Comparison of ENCODE assay signal across 8 mouse cellular contexts in the genomic region with DNA sequence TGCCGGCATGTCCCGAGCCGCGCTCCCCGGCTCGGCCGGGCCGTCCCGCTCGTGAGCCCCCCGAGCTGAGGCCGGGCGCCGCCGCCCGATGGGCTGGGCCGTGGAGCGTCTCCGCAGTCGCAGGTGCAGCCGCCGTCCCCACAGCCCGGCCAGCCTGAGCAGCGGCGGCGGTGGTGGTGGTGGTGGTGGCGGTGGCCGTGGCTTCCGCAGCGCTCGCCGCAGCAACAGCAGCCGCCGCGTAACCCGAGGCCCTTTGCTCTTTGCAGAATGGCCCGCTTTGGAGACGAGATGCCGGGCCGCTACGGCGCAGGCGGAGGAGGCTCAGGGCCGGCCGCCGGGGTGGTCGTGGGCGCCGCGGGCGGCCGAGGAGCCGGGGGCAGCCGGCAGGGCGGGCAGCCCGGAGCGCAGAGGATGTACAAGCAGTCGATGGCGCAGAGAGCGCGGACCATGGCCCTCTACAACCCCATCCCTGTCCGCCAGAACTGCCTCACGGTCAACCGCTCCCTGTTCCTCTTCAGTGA. TPM values are rescaled to one million over a fixed set of nuclear protein-coding genes. Genes with fewer than 3 reads are reported as not detected.
DNase-seq lines count a peak whose midpoint lies in the region; ATAC-seq lines count a peak whose summit lies in the region.

No protein-coding gene starts in this region.

- peak overlapping the region; percentile 99 for H3K4me2 ChIP-seq in heart, embryonic 15.5 days
- peak overlapping the region; percentile 94 for H3K4me2 ChIP-seq in limb, embryonic 13.5 days (replicated peaks)
- peak overlapping the region; percentile 68 for H3K4me2 ChIP-seq in neural tube, embryonic 12.5 days (replicated peaks)

- H3K9me3 ChIP-seq in heart, embryonic 15.5 days (replicated peaks): peaks cover 4% of the 10 kb centered on the region; the same call in 1 of the 2 replicates
- H3K9me3 ChIP-seq in limb, embryonic 13.5 days: peaks cover 7% of the 10 kb centered on the region; the same call in 1 of the 2 replicates
- H3K9me3 ChIP-seq in neural tube, embryonic 12.5 days: no peaks in the 10 kb centered on the region

- under 1% methylated on average over 45 of the region's 64 CpGs for WGBS in heart, embryonic 15.5 days
- WGBS in limb, embryonic 13.5 days: under 1% methylated on average over 62 of the region's 64 CpGs
- WGBS in neural tube, embryonic 12.5 days: under 1% methylated on average over 53 of the region's 64 CpGs

- no peaks in the 10 kb centered on the region for H3K36me3 ChIP-seq in heart, embryonic 15.5 days
- H3K36me3 ChIP-seq in limb, embryonic 13.5 days: no peaks in the 10 kb centered on the region
- no peaks in the 10 kb centered on the region for H3K36me3 ChIP-seq in neural tube, embryonic 12.5 days

- peak; percentile 47 to 72 for DNase-seq in cerebellum, adult 18-20 months
- DNase-seq in cerebellum, adult 11-12 months: no peak
- DNase-seq in thymus, postnatal 4 days: peak; percentile 18
- DNase-seq in thymus, postnatal 0 days (ENCODE audit: low spot score): no peak
- DNase-seq in spleen, adult 12 weeks (ENCODE audit: low spot score): no peak

- ATAC-seq in heart, embryonic 15.5 days (replicated peaks; ENCODE audit: insufficient number of reproducible peaks, insufficient read depth, low FRiP score, low read depth): peak; percentile 41
- ATAC-seq in limb, embryonic 13.5 days (ENCODE audit: low FRiP score, low read depth): no peak
- ATAC-seq in neural tube, embryonic 12.5 days (ENCODE audit: low FRiP score, low read depth): peak; percentile 67

- peak overlapping the region; percentile 52 for H3K9ac ChIP-seq in heart, embryonic 15.5 days
- peak overlapping the region; percentile 58 for H3K9ac ChIP-seq in limb, embryonic 13.5 days
- H3K9ac ChIP-seq in neural tube, embryonic 12.5 days: peak overlapping the region; percentile 85

- H3K4me1 ChIP-seq in heart, embryonic 15.5 days (replicated peaks): peaks cover 9% of the 10 kb centered on the region
- peaks cover 9% of the 10 kb centered on the region for H3K4me1 ChIP-seq in limb, embryonic 13.5 days
- H3K4me1 ChIP-seq in neural tube, embryonic 12.5 days: peaks cover 20% of the 10 kb centered on the region

- H3K27me3 ChIP-seq in heart, embryonic 15.5 days: peaks cover 80% of the 10 kb centered on the region
- peaks cover 91% of the 10 kb centered on the region for H3K27me3 ChIP-seq in limb, embryonic 13.5 days
- 0 out of 2 replicates have a peak, but pooled peaks cover 2% of the 10 kb centered on the region for H3K27me3 ChIP-seq in neural tube, embryonic 12.5 days (replicated peaks)

- H3K4me3 ChIP-seq in heart, embryonic 15.5 days: peak overlapping the region; percentile 73
- H3K4me3 ChIP-seq in limb, embryonic 13.5 days: peak overlapping the region; percentile 59
- H3K4me3 ChIP-seq in neural tube, embryonic 12.5 days: peak overlapping the region; percentile 76

- no peak overlapping the region for H3K27ac ChIP-seq in heart, embryonic 15.5 days
- no peak overlapping the region for H3K27ac ChIP-seq in limb, embryonic 13.5 days
- H3K27ac ChIP-seq in neural tube, embryonic 12.5 days: peak overlapping the region; percentile 85

RNA-seq across cellular contexts. Expression of a gene that starts 27.2 kb away (rescaled TPM):
- 1.6 and 2.3 TPM in 2 replicates for polyA plus RNA-seq in thymus, postnatal 0 days (2015; fragmentation: Nextera tagmentation; extraction: Ambion mirVana)
- 7.2 and 8.3 TPM in 2 replicates for polyA plus RNA-seq in heart, embryonic 15.5 days (2015; fragmentation: Nextera tagmentation; extraction: Ambion mirVana)
- 9.3 and 10.4 TPM in 2 replicates for polyA plus RNA-seq in limb, embryonic 13.5 days (2015; fragmentation: Nextera tagmentation; extraction: Ambion mirVana)
- polyA plus RNA-seq in neural tube, embryonic 12.5 days (2016; fragmentation: Nextera tagmentation; extraction: Ambion mirVana): 19.6 and 20.5 TPM in 2 replicates

Comparison
In these comparisons a context has a peak if more than half of its experiments do, and no peak if none do; other contexts are left out.
1. DNase-seq: peak in cerebellum, adult 18-20 months (2 of 2) and thymus, postnatal 4 days (single experiment); none in cerebellum, adult 11-12 months (single experiment), thymus, postnatal 0 days (single experiment) and spleen, adult 12 weeks (single experiment).
2. Peak in every context shown above with its lines, with median percentiles within 50 percentile points of each other: H3K4me2 ChIP-seq, H3K4me3 ChIP-seq and H3K9ac ChIP-seq.